Mouse (Mus musculus) ovary, adult 2 months (tissue): Measurements from ENCODE around the gene Gm10220. TPM values are rescaled to one million over a fixed set of nuclear protein-coding genes. Genes with fewer than 3 reads are reported as not detected.

ENCODE experiments used
- polyA plus RNA-seq: library from polyadenylated mRNA; depleted of rRNA; stranded (reverse); fragments of >200 nt; gene quantifications from 2 replicates; pipeline ENCODE4 v1.2.3, GENCODE M21; 2012; rRNA removed

Gene Gm10220
- polyA plus RNA-seq: not detected in 2 replicates

DNA sequence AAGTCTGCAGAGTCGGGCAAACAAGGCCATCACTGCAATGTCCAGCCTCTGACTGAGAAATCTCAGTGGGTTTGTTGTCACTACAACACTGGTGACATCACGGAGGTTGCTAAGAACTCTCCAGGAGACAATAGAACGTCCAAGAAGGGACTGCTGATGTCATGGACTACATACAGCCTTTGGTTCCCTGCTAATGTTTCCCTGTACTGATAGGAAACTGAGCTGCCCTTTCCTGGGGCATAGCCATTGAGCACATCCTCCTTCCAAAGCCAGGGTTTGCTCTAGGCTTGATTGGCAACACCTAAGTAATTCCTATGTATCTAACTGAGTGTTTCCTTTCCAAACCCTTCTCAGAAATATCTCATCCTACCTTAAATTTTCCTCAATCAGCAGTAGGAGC is at the start of gene Gm10220:
Gene Gm10220, minus strand, starts transcription at position 101 of the 400 bp plus-strand sequence.

GRCm38 (mm10) chr5:26105262-26105661 is 16.0 kb downstream of the Gm10220 start, which contains the start of gene 5031410I06Rik:
Gene 5031410I06Rik, minus strand, starts transcription at chr5:26105362.

GRCm38 (mm10) chr5:26089191-26089590 is 32.0 kb downstream of the Gm10220 start, which contains the start of gene Gm10471:
Gene Gm10471, minus strand, starts transcription at chr5:26089291.

Other genes starting within 250 kb of the Gm10220 start
- 0.06 TPM in 1 of 2 replicates, not detected in the other for gene Gm21663, start 179.0 kb downstream of the Gm10220 start, polyA plus RNA-seq
- gene Gm21671, start 167.0 kb downstream of the Gm10220 start, polyA plus RNA-seq: 0.15 TPM in 1 of 2 replicates, not detected in the other
- not detected in 2 replicates for gene Gm21680, start 148.8 kb downstream of the Gm10220 start, polyA plus RNA-seq
- gene Gm21698, start 132.8 kb downstream of the Gm10220 start, polyA plus RNA-seq: 0.06 and 0.15 TPM in 2 replicates
- 0.09 and 0.14 TPM in 2 replicates for gene Gm1979, start 116.6 kb downstream of the Gm10220 start, polyA plus RNA-seq
- gene Gm5862, start 98.5 kb downstream of the Gm10220 start, polyA plus RNA-seq: not detected in 2 replicates
- 0.26 and 0.29 TPM in 2 replicates for gene Speer4a, start 81.9 kb downstream of the Gm10220 start, polyA plus RNA-seq
- gene Gm7347, start 62.8 kb downstream of the Gm10220 start, polyA plus RNA-seq: 0.09 TPM in 1 of 2 replicates, not detected in the other
- 0.08 TPM in 1 of 2 replicates, not detected in the other for gene Gm10471, start 32.1 kb downstream of the Gm10220 start, polyA plus RNA-seq
- gene 5031410I06Rik, start 16.1 kb downstream of the Gm10220 start, polyA plus RNA-seq: 0.07 TPM in 1 of 2 replicates, not detected in the other
- gene Gm7361, start 136.3 kb upstream of the Gm10220 start, polyA plus RNA-seq: 0.95 and 1.0 TPM in 2 replicates